8 mouse cellular contexts compared by ENCODE assay signal in genomic region chr12:72069626-72070326, GRCm38 (mm10). TPM values are rescaled to one million over a fixed set of nuclear protein-coding genes. Genes with fewer than 3 reads are reported as not detected.
DNase-seq lines count a peak whose midpoint lies in the region; ATAC-seq and TF ChIP-seq lines count a peak whose summit lies in the region.

No protein-coding gene starts in this region.

- DNase-seq in frontal cortex, postnatal 36 days (ENCODE audit: low spot score in 2 of 2): no peak
- DNase-seq in testis, postnatal 10 days (ENCODE audit: low spot score): no peak
- no peak for DNase-seq in limb, embryonic 14.5 days (ENCODE audit: low spot score)
- no peak for DNase-seq in left cerebral cortex, postnatal 10 days (ENCODE audit: extremely low spot score in 1 of 2, low spot score in 2 of 2)
- DNase-seq in adrenal gland, adult (ENCODE audit: inconsistent age in 2 of 2, low spot score in 1 of 2): no peak

- WGBS in limb, embryonic 14.5 days: 7% methylated on average over 40 of the region's 40 CpGs
- WGBS in small intestine, adult 2 months: 11% methylated on average over 40 of the region's 40 CpGs

- peak overlapping the region; percentile 98 for H3K4me2 ChIP-seq in limb, embryonic 14.5 days (replicated peaks; ENCODE audit: low read depth, low read length, severe bottlenecking)

- H3K4me3 ChIP-seq in testis, adult 2 months (ENCODE audit: control insufficient read depth, low read depth, low read length): peak overlapping the region; percentile 78
- peak overlapping the region; percentile 68 for H3K4me3 ChIP-seq in limb, embryonic 14.5 days (replicated peaks; ENCODE audit: low read length)
- H3K4me3 ChIP-seq in small intestine, adult 2 months (ENCODE audit: low read depth, low read length): peak overlapping the region; percentile 73

- intact Hi-C loops in left cerebral cortex, postnatal 10 days (cut with DNase I): no loop called here

- peak; percentile 58 for ATAC-seq in frontal cortex, adult (ENCODE audit: low TSS enrichment)
- ATAC-seq in limb, embryonic 14.5 days (ENCODE audit: low FRiP score, low read depth): peak; percentile 38

- H3K36me3 ChIP-seq in testis, adult 2 months (ENCODE audit: control insufficient read depth, insufficient read depth, low read length): no peaks in the 10 kb centered on the region
- peaks cover 3% of the 10 kb centered on the region; the same call in 1 of the 2 replicates for H3K36me3 ChIP-seq in limb, embryonic 14.5 days (ENCODE audit: control insufficient read depth, insufficient read depth, low read length)
- no peaks in the 10 kb centered on the region for H3K36me3 ChIP-seq in small intestine, adult 2 months (ENCODE audit: control insufficient read depth, insufficient read depth, low read length)

- peak overlapping the region; percentile 55 for H3K9ac ChIP-seq in limb, embryonic 14.5 days (ENCODE audit: low read depth, low read length, severe bottlenecking)

- H3K4me1 ChIP-seq in testis, adult 2 months (ENCODE audit: control insufficient read depth, insufficient read depth, low read length): peaks cover 11% of the 10 kb centered on the region
- peaks cover 8% of the 10 kb centered on the region; the same call in 1 of the 2 replicates for H3K4me1 ChIP-seq in limb, embryonic 14.5 days (ENCODE audit: control insufficient read depth, insufficient read depth, low read length)
- peaks cover 8% of the 10 kb centered on the region for H3K4me1 ChIP-seq in small intestine, adult 2 months (ENCODE audit: control insufficient read depth, insufficient read depth, insufficient read length, low read length)

- no peaks in the 10 kb centered on the region for H3K27me3 ChIP-seq in testis, adult 2 months (ENCODE audit: control insufficient read depth, insufficient read depth, low read length)
- peaks cover 23% of the 10 kb centered on the region for H3K27me3 ChIP-seq in limb, embryonic 14.5 days (ENCODE audit: control insufficient read depth, insufficient read depth, low read length)
- peaks cover 3% of the 10 kb centered on the region for H3K27me3 ChIP-seq in small intestine, adult 2 months (ENCODE audit: control insufficient read depth, insufficient read depth, low read length)

- H3K27ac ChIP-seq in testis, adult 2 months (ENCODE audit: control insufficient read depth, insufficient read depth, low read depth, low read length): no peak overlapping the region
- H3K27ac ChIP-seq in limb, embryonic 14.5 days (replicated peaks; ENCODE audit: low read depth, low read length): no peak overlapping the region
- no peak overlapping the region for H3K27ac ChIP-seq in small intestine, adult 2 months (ENCODE audit: insufficient read depth, low read depth, low read length)

- no peak for TF ChIP-seq POLR2A in testis, adult 2 months (IDR thresholded peaks at IDR 0.05; ENCODE audit: control insufficient read depth, low read depth, low read length)
- no peak for TF ChIP-seq POLR2A in limb, embryonic 14.5 days (IDR thresholded peaks at IDR 0.05; ENCODE audit: borderline replicate concordance, extremely low read depth, insufficient read depth, insufficient read length)
- TF ChIP-seq POLR2A in small intestine, adult 2 months (IDR thresholded peaks at IDR 0.05; ENCODE audit: low read depth, low read length): no peak

- no peaks in the 10 kb centered on the region for H3K9me3 ChIP-seq in limb, embryonic 14.5 days (ENCODE audit: control insufficient read depth, low read length)

- no peak for TF ChIP-seq CTCF in testis, adult 2 months (IDR thresholded peaks at IDR 0.05; ENCODE audit: control insufficient read depth, insufficient read depth, insufficient replicate concordance, low read depth, low read length)
- no peak for TF ChIP-seq CTCF in small intestine, adult 2 months (IDR thresholded peaks at IDR 0.05; ENCODE audit: extremely low read depth, insufficient read length, insufficient replicate concordance, low read depth, low read length)

RNA-seq across cellular contexts. Expression of gene Gpr135, which starts 1.1 kb away (rescaled TPM):
- polyA plus RNA-seq in testis, adult 2 months (2012; rRNA removed): 1.5 and 1.8 TPM in 2 replicates
- polyA plus RNA-seq in limb, embryonic 14.5 days (2012; rRNA removed): 4.9 and 6.7 TPM in 2 replicates
- 0.87 and 1.3 TPM in 2 replicates for polyA plus RNA-seq in limb, embryonic 14.5 days (2014; fragmentation: Nextera tagmentation; extraction: Ambion mirVana)
- 0.46 and 0.69 TPM in 2 replicates for polyA plus RNA-seq in small intestine, adult 2 months (2012; rRNA removed)
- 10 to 100 TPM; 14.1 to 15.5 TPM for total RNA-seq in left cerebral cortex, postnatal 10 days (2021)

RNA-seq across cellular contexts. Expression of gene L3hypdh, which starts 15.5 kb away (rescaled TPM):
- polyA plus RNA-seq in testis, adult 2 months (2012; rRNA removed): 1.0 and 1.2 TPM in 2 replicates
- 26.8 and 31.8 TPM in 2 replicates for polyA plus RNA-seq in limb, embryonic 14.5 days (2012; rRNA removed)
- 20.5 and 21.4 TPM in 2 replicates for polyA plus RNA-seq in limb, embryonic 14.5 days (2014; fragmentation: Nextera tagmentation; extraction: Ambion mirVana)
- 2.8 and 3.1 TPM in 2 replicates for polyA plus RNA-seq in small intestine, adult 2 months (2012; rRNA removed)
- total RNA-seq in left cerebral cortex, postnatal 10 days (2021): 1 to 10 TPM; 3.4 to 3.8 TPM

RNA-seq across cellular contexts. Expression of gene Jkamp, which starts 15.6 kb away (rescaled TPM):
- polyA plus RNA-seq in testis, adult 2 months (2012; rRNA removed): 13.1 and 17.9 TPM in 2 replicates
- polyA plus RNA-seq in limb, embryonic 14.5 days (2012; rRNA removed): 67.3 and 96.9 TPM in 2 replicates
- 63.3 and 66.3 TPM in 2 replicates for polyA plus RNA-seq in limb, embryonic 14.5 days (2014; fragmentation: Nextera tagmentation; extraction: Ambion mirVana)
- 14.3 and 20.4 TPM in 2 replicates for polyA plus RNA-seq in small intestine, adult 2 months (2012; rRNA removed)
- 10 to 100 TPM; 51.3 to 56.0 TPM for total RNA-seq in left cerebral cortex, postnatal 10 days (2021)
